Mouse (Mus musculus): ENCODE results near the gene Wrap53.
"Not testable (repeated sequence)": the region's sequence is repeated elsewhere in the genome, so short reads cannot be mapped to it uniquely, and the experiment has no call there.

Gene Wrap53

GRCm38 (mm10) chr11:69560896-69561854 is 18.9 kb downstream of the Wrap53 start:
- DNase-seq, result no peak

DNA sequence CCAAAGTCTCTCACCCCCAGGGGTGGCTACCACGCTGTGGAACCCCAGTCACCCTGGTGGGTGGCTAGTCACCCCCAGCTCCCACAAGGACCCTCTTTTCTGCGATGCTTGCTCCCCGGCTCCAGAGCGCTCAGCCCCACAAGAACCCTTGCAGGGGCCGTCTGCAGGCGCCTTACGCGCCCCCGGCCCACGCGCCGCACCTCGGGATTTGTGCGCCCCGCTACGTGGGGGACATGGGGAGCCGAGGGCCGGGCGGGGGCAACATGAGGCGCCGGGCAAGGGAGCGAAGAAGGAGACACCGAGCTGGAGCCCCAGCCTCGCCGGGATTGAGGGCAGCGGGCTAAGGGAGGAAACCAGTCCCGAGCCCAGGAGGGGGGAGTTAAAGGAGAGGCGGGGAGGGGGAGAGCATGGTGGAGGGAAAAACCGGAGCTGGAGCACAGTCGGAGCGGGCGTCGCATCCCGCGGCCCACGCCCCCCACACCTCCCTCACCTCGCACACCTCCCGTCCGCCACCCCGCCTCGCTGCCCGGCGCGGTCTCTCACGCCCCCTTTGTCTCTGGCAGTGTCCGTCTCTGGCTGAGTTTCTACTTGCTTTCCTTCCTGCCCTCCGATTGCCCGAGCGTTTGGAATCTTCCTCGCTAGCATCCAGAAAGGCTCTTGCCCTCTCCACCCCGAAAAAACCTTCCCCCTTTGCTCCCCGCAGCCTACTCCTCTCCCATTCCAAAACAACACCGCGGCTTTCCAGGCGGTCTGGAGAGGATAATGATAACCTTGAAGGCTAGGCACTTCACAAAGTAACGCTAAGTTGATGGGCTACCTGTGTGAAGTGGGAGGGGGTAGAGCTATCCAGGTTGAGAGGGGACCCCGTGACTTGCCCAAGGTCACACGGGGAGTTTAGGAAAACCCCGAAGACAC is 19.9 kb downstream of the Wrap53 start, which contains the start of gene Efnb3:
Gene Efnb3 (minus strand): TSS at position 355 of the 915 bp plus-strand sequence.
- DNase-seq, result peak; percentile 71

- DNase-seq, result no peak
These were observed 20.9 kb downstream of the Wrap53 start for GRCm38 (mm10) chr11:69559183-69559582.

DNA sequence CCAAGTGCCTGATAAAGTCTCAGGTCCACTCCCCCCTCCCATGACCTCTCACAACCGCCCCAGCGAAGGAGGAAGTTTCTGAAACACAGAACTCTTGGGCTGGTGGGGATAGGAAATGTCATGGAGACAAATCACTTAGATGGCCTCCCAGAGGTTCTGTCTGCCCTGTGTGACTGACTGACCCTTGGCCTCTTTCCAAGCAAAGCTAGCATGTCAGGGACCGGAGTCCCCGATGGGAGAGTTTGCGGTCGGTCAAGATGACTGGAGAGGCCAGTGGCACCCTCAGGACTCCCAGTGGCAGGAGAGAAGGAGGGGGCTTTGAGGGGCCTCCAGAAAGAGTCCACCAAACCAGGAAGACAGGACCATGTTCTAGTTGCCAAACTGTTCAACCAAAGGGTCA is 21.3 kb downstream of the Wrap53 start:
- DNase-seq, result no peak

GRCm38 (mm10) chr11:69557381-69557958 is 22.6 kb downstream of the Wrap53 start:
- DNase-seq, result peak; percentile 73

DNA sequence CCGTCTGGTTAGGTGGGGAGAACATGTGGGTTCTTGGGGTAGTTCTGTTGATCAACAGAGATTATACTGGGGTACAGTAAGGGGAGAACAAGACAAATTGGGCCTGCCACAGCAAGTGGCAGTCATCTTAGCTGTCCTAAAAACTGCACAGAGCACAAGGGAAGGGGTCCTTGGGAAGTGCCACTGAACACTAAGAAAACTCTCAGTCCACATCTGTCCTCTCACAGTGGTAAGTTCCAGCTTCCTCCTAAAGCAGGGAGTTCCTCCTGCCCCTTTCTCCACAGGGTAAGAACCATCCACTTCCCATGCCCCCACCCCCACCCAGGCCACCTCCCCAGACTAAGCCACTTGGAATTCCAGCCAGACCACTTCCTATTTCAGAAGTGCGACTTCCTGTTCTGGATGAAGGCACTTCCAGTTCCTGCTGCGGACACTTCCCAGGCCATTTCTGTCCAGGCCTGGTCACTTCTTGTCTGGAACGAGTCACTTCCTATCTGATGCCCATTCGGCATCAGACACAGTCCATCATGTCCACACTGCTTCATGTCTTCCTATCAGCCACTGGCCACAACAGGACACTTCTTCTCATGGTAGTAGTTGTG is 25.4 kb downstream of the Wrap53 start:
- no peak for DNase-seq

- DNase-seq, result no peak
These were observed 26.7 kb downstream of the Wrap53 start for GRCm38 (mm10) chr11:69553341-69553721.

DNA sequence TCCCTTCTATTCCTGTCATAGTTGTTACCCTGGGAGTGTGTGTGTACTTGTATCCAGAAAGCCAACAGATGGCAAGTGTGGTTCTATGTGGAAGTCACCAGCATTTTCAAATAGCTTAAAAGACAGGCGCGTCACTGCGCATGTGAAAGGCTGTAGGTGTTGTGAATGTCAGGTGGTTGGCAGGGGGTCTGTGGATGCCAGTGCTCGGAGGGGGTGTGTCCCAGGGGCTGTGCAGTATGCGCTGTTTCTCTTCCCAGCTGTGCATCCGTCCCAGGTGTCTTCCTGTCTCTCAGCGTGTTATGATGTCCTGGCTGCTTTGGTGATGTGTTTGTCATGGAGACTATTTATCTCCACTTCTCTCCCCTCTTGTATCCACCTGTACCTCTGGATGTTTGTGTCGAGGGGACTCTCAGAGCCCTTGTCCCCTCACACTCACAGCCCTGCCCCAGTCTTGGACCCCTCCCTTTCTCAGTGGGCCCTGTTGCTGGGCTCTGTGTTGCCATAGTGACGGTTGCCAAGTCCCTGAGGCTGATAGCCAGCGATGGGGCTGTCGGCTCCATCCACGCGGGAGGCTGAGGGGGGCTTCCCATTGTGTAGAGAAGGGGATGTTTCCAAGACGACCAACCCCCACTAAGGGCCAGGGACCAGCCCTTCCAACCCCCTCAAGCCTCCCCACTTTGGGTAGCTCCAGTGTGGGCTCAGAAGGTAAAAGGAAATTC is 27.3 kb downstream of the Wrap53 start:
- DNase-seq, result peak; percentile 78

- no peak for DNase-seq
These were observed 28.7 kb downstream of the Wrap53 start for GRCm38 (mm10) chr11:69551310-69551709.

- DNase-seq, result no peak
These were observed 30.9 kb downstream of the Wrap53 start, which contains the start of gene Dnah2 for GRCm38 (mm10) chr11:69549060-69549656. Dnah2 (minus strand) TSS chr11:69549110.

DNA sequence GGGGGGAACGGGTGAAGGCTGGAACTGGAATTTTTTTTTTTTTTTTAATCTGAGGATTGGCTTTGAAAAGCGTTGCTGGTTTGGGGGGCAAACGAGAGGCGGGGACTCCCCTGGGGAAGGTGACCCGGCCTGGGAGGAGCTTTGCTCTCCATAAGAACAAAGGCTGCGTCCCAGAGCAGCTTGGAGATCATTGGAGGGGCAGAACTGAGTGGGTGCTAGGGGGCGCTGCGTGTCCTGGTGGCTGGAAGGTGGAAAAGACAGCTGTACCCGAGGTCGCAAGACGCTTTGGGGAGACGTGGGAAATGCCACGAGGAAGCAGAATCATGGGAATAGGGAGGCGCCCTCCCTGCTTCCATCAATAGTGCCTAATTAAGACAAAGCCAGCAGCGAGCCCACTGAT is 33.0 kb downstream of the Wrap53 start:
- peak; percentile 70 for DNase-seq

GRCm38 (mm10) chr11:69546423-69547053 is 33.5 kb downstream of the Wrap53 start:
- peak; percentile 88 for DNase-seq

DNA sequence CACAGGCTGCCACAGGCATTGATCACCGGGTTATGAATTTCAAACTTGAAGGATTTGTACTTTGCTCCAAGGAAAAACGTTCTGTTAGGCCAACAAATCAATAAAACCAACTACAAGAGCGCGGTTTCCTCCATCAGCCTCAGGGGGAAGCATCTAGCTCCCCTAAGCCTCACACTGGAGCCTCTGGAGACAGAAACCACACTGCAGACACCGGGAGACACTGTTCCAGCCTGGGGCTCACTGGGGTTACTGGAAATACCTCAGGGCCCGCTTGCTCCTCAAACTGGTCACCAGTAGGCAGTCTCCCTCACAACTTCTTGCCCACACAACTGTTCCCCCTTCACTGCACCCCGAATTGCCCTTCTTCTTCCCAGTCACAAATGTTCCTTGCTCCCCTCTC is 34.1 kb downstream of the Wrap53 start:
- no peak for DNase-seq

DNA sequence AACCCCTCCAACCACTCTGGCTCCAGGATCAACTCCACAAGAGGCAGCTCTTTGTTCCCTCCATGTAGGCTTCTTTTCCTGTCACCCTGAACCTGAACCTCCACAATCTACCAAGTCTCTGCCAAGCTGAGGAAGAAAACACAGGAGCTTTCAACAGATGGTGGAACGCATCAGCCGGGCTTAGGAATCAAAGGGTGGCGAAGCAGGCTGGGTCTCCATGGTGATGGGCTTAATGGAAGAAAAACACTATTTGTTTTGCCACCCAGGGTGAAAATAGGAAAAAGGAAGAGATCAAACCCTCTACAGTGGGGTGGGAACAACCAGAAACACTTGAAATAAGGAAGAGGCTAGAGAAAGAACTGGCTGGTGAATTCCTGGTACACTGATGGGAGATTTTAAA is 36.5 kb downstream of the Wrap53 start:
- DNase-seq, result no peak

GRCm38 (mm10) chr11:69541741-69542140 is 38.3 kb downstream of the Wrap53 start:
- DNase-seq, result not testable (repeated sequence)

- no peak for DNase-seq
These were observed 39.4 kb downstream of the Wrap53 start for GRCm38 (mm10) chr11:69540700-69541099.

GRCm38 (mm10) chr11:69534990-69535389 is 45.1 kb downstream of the Wrap53 start:
- DNase-seq, result no peak

DNA sequence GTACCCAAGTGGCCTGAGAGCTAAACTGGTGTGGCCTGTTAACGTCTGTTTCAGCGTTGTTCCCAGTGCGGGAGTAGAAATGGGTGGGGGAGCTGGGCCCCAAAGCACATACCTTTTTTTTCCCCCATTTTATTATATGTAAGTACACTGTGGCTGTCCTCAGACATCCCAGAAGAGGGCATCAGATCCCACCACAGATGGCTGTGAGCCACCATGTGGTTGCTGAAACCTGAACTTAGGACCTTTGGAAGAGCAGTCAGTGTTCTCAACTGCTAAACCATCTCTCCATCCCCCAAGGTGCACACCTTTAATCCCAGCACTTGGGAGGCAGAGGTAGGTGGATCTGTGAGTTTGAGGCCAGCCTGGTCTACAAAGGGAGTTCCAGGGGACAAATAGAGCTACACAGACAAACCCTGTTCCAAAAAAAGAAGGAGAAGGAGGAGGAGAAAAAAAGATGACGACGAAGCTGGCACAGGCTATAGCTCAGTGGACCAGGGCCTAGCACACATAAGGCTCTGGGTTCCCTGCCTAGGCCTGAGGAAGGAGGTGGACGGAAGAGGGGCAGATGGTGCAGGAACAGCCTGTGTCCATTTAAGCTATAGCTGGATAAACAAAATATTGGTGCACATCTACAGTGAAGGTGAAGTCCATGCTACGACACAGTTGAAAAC is 47.4 kb downstream of the Wrap53 start:
- no peak for DNase-seq

DNA sequence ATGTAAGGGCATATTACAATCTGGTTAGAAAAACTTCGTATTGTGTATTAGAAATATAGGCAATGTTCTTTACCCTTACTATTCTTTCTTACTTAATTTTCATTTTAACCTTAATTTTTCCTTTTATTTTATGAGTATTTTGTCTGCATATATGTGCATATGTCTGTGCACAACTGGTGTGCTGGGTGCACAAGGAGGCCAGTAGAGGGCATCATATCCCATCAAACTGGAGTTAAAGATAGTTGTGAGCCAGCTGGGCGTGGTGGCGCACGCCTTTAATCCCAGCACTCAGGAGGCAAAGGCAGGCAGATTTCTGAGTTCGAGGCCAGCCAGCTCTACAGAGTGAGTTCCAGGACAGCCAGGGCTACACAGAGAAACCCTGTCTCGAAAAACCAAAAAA is 49.3 kb downstream of the Wrap53 start:
- not testable (repeated sequence) for DNase-seq

- not testable (repeated sequence) for DNase-seq
These were observed 49.8 kb downstream of the Wrap53 start for GRCm38 (mm10) chr11:69530281-69530680.
